Mouse (Mus musculus) liver, postnatal 0 days (tissue): Measurements from ENCODE around the gene Relt.

Experiments used
- CTCF ChIP-seq: sonication (generic); IDR thresholded peaks from 2 replicates; pipeline ENCODE4 v1.5.1; 2016; ENCODE audit warnings: antibody characterized with exemption, low read depth
- EP300 ChIP-seq: IDR thresholded peaks from 2 replicates; pipeline ENCODE4 v1.6.1; 2016; ENCODE audit warnings: antibody characterized with exemption, low read depth, mild to moderate bottlenecking

DNA sequence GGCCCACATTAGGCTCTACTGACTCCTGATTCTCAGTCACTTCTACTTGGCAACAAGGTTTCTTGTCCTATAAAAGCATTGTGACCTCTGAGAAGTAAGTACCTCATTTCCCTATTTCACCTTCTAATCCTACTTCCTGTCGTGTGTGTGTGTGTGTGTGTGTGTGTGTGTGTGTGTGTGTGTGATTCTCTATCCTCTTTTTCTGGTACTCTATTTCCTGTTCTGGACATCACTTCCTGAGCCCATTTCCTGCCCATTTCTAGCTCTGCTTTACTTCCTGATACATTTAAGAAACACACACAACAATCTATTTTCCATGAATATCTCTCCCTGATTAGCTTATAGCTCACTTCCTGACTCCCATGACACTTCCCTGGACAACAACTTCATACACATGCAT, 12.6 kb upstream of the Relt start:
- TF ChIP-seq EP300 (peak; percentile 38; the same call in 1 of the 2 replicates), CTCF (no peak)
